Mouse (Mus musculus): ENCODE measurements around the gene E130208F15Rik.

Gene E130208F15Rik

DNA sequence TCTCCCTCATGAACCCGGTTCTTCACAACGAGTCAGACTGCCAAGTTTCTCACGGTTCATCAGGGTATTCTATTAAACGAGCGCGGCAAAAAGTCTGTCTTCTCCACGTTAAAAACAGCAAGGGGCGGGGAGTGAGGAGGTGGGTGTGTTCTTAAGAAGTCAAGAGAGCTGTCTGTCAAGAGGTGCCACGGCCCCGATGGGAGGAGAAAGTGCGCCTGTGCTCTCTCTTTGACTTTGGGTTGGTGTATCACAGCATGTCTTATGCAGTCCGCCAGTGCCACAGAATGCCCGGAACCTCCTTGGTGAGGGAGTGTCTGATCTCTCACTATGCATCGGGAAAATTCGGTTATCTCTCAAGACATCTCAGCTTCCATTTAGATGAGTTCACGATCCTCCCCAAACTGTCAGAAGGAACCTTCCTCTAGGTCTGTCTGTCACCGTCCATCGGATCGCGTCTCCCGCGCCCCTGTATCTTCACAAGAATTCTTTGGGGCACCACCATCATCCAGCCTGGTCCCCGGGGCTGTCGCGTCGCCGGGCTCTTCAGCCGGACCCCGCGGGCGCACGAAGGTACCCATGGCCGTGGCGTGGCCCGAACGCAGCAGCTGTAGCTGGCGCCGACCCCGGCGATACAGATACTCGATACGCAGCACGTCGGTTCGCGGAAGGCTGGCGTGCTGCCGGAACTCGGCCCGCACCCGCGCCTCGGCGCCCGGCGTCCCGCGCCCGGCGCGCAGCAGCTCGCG is at the start of gene E130208F15Rik:
Gene E130208F15Rik (plus strand): TSS at position 202 of the 746 bp plus-strand sequence.
- DNase-seq (ENCODE audit: low spot score): peak; percentile 69

- no peak for DNase-seq (ENCODE audit: low spot score)
These were observed 47.2 kb upstream of the E130208F15Rik start for GRCm38 (mm10) chr7:30274383-30274782.

- DNase-seq (ENCODE audit: low spot score): no peak
These were observed 42.6 kb upstream of the E130208F15Rik start for GRCm38 (mm10) chr7:30278911-30279310.

DNA sequence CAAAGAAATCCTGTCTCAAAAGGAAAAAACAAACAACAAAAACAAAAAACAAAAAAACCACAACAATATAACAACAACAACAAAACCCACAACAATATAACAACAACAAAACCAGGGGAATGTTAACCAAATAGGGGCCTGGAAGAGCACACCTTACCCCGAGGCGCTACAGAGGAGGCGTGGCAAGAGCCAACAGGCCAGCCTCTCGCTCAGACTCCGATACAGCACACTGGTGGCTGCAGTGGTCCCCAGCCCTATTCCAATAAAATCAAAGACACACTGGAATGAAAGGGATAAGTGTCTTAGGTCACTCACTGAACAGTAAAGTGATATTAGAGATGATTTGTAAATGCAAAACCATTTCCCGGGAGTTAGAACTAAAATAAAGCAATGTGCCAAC is 42.0 kb upstream of the E130208F15Rik start:
- no peak for DNase-seq (ENCODE audit: low spot score)

DNA sequence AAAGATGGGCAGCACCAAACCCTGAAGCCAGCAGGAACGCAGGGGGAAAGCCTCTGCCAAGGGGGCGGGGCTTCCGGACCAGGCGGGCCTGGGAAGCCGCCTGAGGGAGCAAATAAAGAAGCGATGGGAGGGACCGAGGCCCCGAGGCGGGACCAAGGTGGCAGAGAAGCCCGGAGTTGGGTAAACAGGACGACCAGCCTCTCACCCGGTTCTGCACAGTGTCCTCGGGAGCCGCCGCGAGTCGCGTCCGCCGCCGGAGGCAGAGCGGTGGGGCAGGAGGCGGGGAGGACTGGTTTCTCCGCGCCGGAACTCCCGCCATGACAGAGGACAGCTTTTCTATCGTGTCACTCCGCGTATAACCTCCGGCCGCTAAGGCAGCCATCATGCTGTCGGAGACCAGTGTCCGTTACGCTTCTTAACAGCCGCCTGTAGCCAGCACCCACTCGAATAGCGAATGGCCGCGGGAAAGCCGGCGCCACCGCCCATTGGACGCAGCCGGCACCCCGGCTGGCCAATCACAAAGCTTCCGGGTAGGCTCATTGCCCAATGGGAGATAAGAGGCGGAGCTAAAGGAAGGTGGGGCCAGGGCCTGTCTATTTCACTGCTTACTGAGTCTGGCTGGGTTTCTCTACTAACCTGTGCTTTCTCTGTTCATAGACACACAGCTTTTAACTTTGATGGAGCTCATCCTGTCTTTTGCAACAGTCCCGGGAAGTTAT is 41.4 kb upstream of the E130208F15Rik start, which contains the start of the genes Thap8 and Wdr62:
Gene Thap8 (plus strand): TSS at position 144 of the 719 bp plus-strand sequence.
Gene Wdr62 (minus strand): TSS at position 469 of the 719 bp plus-strand sequence.
- DNase-seq (ENCODE audit: low spot score): peak; percentile 92

DNA sequence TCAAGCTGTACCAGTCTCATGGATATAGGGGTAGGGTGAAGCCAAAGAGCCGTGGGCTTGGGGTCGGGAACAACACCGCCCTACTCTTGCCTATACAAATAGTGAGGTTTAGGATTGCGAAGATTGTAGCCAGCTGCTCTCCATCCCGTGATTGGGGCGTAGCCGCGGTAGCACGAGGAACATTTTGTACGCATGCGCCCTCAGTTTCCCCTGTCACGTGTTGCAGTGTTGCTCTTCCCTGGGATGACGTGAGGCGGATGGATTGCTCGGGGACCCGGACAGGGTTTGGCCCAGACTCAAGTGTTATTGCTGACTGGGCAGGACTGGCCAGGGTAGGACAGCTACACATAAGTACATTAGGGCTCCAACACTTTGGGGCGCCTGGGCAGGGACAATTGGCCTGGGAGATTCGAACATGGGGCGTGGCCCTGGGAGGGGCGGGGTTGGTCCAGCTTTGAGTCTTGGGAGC is 40.8 kb upstream of the E130208F15Rik start:
- peak; percentile 90 for DNase-seq (ENCODE audit: low spot score)

DNA sequence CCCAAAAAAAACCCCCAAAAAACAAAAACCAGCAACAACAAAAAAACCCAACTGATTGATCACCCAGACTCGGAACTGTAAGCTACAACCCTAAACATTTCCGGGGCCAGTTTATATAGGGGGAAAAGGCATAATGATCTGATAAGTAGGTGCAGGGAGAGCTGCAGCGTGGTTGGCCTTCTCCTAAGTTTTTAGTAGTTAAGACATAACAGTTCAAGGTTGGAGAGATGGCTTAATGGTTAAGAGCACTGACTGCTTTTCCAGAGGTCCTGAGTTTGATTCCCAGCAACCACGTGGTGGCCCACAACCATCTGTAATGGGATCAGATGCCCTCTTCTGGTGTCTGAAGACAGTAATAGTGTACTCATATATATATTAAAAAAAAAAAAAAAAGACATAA is 40.0 kb upstream of the E130208F15Rik start:
- no peak for DNase-seq (ENCODE audit: low spot score)

DNA sequence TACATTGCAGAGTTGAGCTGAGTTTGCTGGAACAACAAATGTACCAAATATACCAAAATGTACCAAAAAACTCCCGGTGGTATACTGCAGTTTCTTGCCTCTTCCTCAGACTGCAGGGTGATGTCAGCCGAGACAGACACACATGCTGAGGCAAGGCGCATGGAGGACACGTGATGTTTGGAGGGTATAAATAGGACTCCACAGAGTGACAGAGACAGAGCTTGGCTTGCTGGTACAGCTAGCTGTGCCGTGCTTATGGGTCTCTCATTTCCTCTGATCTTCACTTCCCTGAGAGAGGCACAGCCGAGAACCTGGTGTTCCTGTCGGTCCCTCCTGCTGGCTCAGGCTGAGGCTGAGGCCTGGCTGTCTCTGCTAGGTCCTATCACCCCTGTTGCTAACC is 38.8 kb upstream of the E130208F15Rik start:
- DNase-seq (ENCODE audit: low spot score): no peak

DNA sequence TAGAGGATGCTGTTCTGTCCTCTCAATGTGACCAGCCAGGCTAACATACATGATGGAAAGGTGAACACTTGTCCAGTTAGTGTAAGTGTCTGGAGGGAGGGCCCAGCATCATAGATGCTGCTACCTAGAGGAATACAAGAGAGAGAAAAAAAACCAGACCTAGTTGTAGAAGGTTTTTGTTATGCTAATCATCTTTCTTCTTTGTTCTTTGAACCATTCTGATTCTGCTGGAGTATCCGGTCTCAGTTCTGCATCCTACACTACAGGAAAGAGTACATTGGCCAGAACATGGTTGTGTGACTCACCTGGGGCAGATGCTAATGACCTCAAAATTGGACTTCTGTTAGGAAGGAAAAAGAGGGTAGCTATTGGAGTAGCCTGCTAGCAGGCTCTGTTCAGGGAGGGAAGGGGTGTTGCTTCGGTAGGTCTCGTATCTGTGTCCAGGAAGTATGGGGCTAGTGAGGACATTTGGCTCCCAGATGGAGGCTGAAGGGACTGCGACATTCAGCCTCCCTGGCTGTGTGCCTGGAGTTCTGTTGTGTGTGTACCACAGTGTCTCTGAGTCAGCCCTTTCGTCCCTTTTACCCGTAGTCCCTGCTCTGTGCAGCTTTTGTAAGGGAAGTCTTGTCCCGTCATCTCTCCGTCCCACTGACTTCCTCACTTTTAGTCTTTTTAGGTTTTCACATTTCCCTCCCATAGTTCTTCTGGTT is 34.7 kb upstream of the E130208F15Rik start:
- DNase-seq (ENCODE audit: low spot score): no peak

DNA sequence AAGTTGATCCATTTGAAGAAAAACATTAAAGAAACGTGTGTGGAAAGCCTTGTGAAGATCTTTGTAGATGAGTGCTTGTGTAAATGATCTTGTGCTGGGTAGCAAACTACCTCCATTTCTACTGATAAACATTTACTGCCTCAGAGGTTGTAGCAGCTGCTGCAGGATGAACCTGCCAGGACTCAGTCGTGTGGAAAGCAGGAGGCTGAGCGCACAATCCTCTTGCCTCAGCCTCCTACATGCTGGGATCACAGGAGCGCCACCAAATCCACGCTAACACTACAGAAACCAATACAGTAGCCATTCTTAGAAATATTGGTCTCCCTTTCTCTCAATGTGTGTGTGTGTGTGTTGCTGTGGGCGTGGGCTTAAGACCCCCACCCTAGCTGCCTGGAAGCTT is 33.5 kb upstream of the E130208F15Rik start:
- DNase-seq (ENCODE audit: low spot score): no peak

DNA sequence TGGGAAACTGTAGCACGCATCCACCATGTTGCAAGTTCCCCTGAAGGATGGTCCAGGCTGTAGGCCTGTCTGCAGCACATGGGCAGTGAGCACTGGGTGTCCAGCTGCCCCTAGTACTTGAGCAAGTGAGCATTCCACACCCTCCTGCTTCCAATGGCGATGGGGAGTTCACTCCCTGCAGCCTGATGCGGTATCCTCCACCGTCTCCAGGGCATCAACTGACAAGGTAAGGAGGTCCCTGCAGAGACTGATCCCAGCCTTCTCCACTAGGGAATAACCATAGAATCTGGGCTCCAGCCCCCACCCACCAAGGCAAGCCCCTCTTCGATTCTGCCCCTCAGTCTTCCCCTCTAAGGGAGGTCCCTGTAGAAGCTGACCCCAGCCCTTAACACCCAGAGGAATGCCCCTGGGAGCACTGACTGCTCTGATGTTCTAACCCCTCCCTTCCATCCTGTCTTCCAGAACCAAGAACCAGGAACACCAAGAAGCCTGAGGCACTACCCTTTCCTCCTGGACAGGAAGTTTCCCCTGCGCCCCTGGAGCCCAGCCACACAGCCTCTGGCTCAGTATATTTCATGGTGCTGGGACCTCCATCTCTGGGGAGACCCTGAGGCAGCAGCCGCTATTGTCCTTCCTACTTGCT is 32.3 kb upstream of the E130208F15Rik start:
- DNase-seq (ENCODE audit: low spot score): no peak

- DNase-seq (ENCODE audit: low spot score): no peak
These were observed 31.7 kb upstream of the E130208F15Rik start for GRCm38 (mm10) chr7:30289714-30290399.

- peak; percentile 76 for DNase-seq (ENCODE audit: low spot score)
These were observed 30.1 kb upstream of the E130208F15Rik start, which contains the start of gene Clip3 for GRCm38 (mm10) chr7:30291215-30292131. Clip3 (plus strand) TSS chr7:30291728.

DNA sequence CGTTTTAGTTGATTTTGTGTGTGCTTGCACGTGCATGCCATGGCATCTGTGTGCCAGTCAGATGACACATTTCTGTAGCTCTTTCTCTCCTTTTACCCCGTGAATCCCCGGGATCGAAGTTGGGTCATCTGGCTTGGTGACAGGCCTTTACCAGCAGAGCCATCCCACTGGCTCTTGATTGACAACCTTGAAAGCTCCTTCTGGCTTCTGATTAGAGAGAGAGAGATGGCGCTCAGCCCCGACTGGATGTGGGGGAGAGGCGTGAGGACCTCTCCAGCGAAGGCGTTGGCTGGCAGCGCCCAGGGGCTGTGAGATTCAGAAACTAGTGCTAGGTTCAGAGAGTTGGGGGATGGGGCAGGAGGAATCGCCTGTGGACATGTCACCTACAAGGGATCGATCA is 27.7 kb upstream of the E130208F15Rik start:
- DNase-seq (ENCODE audit: low spot score): no peak

DNA sequence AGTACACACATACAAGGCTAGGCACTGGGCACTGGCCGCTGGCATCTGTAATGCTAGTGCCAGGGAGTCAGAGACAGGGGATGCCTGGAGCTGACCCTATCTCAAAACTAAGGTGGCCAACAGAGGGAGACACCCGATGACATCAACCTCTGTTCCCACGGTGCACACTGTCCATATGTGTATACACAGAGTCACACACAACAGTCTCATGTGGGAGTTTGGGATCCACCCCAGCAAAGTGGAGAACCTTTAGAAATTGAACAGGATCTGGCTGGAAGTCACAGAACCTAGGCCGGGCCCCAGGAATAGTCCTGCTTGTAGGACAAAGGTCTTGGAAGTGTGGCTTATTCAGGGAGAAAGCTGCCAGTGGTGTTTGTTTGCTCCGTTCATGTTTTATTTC is 27.2 kb upstream of the E130208F15Rik start:
- DNase-seq (ENCODE audit: low spot score): no peak

GRCm38 (mm10) chr7:30295103-30295502 is 26.4 kb upstream of the E130208F15Rik start:
- peak; percentile 26 for DNase-seq (ENCODE audit: low spot score)

GRCm38 (mm10) chr7:30296816-30297215 is 24.7 kb upstream of the E130208F15Rik start:
- DNase-seq (ENCODE audit: low spot score): no peak

DNA sequence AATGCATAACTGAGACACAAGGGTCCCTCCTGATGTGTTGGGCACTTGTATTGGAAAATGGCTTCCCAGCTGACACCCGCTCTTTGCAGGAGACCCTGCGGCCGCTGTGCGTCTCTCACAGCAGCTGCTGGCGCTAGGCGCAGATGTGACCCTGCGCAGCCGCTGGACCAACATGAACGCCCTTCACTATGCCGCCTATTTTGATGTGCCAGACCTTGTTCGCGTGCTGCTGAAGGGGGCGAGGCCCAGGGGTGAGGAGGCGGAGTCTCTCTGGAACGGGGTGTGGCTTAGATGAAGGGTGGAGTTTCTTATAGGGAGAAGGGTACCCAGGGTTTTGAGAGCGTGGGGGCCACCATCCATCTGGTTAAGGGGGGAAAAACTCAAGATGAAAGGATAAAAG is 24.3 kb upstream of the E130208F15Rik start:
- no peak for DNase-seq (ENCODE audit: low spot score)

DNA sequence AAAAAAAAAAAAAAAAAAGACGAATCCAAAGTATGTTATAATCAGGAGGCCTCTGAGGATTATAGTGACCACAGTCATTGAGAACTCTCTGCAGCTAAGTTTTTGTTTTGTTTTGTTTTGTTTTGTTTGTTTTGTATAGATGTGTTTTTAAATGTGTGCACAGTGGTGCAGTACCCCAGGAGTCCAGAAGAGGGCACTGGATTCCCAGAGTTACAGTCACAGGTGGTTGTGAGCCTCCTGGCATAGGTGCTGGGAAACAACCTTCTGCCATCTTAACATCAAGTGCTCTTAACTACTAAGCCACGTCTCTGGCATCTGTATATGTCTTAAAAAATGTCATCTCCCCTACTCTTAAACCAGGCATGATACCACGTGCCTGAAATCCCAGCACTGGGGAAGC is 20.6 kb upstream of the E130208F15Rik start:
- DNase-seq (ENCODE audit: low spot score): no peak

DNA sequence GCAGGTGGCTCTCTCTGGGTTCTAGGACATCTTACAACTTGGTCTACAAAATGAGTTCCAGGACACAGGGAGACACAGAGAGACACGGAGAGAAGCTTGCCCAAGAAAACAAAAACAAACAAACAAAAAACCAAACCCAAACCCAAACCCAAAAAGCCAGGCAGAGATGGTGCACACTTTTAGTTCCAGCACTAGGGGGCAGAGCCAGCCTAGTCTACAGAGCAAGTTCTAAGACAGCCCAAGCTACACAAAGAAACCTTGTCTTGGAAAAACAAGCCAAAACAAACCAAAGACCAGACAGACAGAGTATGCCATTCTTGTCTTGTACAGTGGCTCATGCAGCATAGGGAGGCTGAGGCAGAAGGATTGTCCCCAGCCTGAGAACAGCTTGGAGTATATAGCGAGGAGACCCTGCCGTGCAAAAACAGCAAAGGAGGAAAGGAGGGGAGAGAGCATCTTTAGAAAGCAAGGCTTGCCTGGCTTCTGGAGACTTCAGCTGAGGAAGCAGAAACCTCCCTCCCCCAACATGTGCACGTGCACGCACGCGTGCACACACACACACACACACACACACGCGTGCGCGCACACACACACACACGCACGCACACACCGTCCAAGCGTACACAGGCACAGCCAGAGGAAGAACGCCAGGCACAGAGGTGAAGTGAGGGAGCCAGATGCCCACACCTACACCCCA is 15.3 kb upstream of the E130208F15Rik start:
- no peak for DNase-seq (ENCODE audit: low spot score)
